Mouse (Mus musculus) natural killer cell, adult 2 months (primary cell): ENCODE data around the gene Ift20.
A peak's percentile ranks its signal among the peaks of the same experiment; 100 is the strongest.

ENCODE experiments used
- DNase-seq, 2 experiments: peaks; one replicate each; pipeline ENCODE4 v3.0.0; 2022; ENCODE audit warnings: low spot score in 2 of 2

Ift20 gene

DNA sequence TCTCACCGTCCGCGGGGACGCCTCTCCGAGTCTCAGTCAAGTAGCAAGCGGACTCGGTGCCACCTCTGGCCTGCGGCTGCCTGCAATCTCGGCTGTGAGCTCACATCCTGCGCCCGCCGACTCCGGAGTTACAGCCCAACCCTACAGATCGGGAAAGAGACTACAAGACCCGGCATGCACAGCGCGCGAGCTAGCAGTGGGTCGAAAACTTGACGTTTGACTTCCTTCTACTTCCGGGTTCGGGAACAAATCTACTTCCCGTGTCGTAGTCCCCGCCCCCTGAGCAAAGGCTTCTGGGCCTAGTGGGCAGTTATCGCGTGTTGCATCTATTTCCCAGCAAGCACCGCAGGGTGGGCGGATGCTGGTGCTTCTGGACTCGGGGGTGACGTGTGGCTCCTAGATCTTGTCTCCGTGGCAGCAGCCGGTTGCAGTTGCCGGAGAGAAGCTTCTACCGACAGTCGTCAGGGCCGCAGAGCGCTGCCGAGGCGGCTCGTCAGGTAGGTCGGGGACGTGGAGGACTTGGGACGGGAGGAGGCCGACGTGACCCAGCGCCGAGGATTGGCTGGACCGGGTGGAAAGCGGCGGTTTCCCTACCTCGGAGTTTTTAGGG lies at the start of gene Ift20, which contains the start of gene Tnfaip1:
Gene Ift20, plus strand, starts transcription at position 282 of the 610 bp plus-strand sequence.
Gene Tnfaip1, minus strand, starts transcription at position 253 of the 610 bp plus-strand sequence.
- DNase-seq: peak; percentile 98 to 99

DNA sequence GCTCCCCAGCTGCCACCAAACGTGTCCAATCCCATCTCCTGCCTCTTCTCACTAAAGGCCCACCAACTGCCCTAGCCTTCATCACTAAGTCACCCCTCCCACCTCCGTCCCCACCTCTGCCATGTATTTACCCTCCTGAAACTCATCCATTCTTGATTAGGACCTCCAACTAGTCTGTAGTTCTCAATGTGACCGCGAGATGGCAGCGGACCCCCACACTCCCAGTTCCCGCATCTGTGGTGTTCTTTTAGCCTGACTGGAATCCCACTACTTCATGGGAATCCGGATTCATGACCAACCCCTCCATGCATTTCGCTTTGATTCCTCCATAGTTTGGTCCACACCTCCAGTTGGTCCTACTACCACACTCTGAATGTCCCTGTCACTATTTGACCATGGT lies 48.0 kb upstream of the Ift20 start:
- peak; percentile 34 to 59 for DNase-seq

GRCm38 (mm10) chr11:78490781-78491241 lies 45.4 kb upstream of the Ift20 start:
- DNase-seq: no peak

DNA sequence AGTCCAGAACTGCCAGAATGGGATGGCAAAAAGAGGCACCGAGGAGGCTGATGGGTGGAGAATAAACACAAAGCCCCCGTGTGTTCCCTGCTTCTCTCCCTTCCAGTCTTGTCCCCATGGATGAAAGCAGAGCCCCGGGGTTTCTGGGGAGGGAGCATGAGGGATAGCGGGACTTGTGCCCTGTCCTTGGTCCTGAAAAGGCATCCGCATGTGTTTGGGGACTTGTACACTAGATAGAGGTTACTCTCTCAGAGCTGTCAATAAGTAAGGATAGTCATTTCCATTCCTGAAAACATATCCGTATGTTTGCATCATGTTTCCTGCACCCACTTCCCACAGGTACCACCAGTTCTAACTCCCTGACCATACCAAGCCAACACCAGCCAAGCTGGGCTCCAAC lies 40.3 kb upstream of the Ift20 start:
- DNase-seq: no peak

- DNase-seq: peak in 1 of 2 experiments; percentile 29
These were observed 39.1 kb upstream of the Ift20 start for GRCm38 (mm10) chr11:78497071-78497541.

GRCm38 (mm10) chr11:78497544-78498522 lies 38.3 kb upstream of the Ift20 start, which contains the start of gene Sarm1:
Gene Sarm1 (minus strand): TSS chr11:78497754.
- peak; percentile 97 for DNase-seq

- no peak for DNase-seq
These were observed 37.2 kb upstream of the Ift20 start, which contains the start of gene Vtn for GRCm38 (mm10) chr11:78499004-78499403. Gene Vtn (plus strand): TSS chr11:78499091.

- DNase-seq: no peak
These were observed 36.6 kb upstream of the Ift20 start for GRCm38 (mm10) chr11:78499543-78499942.

DNA sequence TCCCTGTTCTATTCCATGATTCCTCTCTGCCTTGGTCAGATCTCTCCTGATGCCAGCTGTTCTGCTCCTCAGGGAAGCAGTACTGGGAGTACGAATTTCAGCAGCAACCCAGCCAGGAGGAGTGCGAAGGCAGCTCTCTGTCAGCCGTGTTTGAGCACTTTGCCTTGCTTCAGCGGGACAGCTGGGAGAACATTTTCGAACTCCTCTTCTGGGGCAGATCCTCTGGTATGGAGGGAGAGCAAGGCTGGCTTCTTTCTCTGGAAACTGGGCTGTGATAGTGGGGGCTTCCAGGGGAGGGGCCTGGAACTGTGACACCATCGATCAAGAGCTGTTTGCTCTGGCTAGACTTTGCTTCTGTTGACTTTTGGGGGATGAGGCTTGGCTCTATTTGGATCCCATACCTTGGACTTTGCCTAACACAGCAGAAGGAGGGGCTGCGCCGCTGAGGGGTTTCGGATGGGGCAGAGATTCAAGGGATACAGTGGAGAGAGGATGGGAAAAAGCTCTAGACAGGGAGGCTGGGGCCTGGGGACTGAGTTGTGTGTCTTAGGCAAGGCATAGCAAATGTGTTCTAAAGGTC lies 35.4 kb upstream of the Ift20 start:
- DNase-seq: no peak

DNA sequence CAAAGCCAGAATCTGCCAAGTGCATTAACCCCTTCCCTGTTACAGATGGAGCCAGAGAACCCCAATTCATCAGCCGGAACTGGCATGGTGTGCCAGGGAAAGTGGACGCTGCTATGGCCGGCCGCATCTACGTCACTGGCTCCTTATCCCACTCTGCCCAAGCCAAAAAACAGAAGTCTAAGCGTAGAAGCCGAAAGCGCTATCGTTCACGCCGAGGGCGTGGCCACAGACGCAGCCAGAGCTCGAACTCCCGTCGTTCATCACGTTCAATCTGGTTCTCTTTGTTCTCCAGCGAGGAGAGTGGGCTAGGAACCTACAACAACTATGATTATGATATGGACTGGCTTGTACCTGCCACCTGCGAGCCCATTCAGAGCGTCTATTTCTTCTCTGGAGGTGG lies 34.6 kb upstream of the Ift20 start:
- DNase-seq: no peak

DNA sequence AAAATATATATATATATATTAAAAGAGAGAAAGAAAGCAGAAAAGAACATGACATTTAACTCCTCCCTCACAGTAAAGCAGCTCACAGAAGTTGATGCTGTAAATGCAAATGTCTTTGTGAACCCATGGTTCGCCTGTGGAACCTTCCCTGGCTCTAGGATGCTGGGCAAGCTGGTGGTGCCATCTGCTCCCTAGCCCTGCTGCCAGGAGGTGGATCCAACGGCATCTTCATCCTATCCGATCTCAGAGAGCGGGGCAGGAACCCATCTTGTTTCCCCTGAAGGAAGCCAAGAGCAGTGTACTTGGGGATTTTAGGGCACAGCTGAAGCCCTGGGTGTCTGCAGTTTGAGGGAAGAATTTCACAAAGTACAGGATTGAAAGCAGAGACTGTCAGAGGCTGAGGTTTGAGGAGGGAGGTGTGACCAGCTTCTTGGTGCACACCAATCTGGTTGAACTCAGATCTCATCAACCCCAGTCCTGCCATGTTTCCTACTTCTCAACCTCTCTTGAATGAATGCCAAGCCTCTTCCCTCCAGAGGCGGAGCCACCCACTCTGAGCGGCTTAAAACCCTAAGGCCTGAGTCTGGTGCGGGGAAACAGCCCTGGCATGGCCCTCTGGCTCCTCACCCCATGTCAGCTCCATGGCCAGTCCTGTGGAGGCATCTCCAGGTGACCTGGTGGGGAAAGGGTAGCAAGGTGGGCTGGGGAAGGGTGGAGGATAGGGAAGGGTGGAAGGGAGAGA lies 33.1 kb upstream of the Ift20 start, which contains the start of gene Sebox:
Gene Sebox, plus strand, starts transcription at position 539 of the 742 bp plus-strand sequence.
- no peak for DNase-seq

DNA sequence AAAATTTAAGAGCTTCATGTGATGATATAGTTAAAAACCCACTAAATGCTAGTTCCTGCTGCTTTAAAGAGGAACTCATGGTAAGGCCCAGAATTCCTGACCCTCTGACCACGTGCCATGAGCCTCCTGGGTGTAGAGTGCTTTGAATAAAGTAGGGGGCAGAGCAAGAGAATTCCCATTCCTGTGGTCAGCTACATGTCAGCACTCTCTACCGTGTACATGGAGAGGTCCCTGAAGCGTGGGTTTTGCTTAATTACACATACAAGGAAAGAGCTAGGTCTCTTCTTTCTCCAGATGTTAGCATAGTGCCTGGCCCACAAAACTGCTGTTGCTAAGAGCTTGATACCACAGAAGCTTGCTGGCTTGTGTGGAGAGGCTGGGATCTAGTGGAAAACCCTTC lies 30.7 kb upstream of the Ift20 start:
- no peak for DNase-seq

GRCm38 (mm10) chr11:78509148-78509547 lies 27.0 kb upstream of the Ift20 start:
- peak in 1 of 2 experiments; percentile 41 for DNase-seq

- peak; percentile 82 to 89 for DNase-seq
These were observed 23.9 kb upstream of the Ift20 start, which contains the start of the genes Tmem199 and Poldip2 for GRCm38 (mm10) chr11:78512025-78512957. Gene Tmem199 (minus strand): TSS chr11:78512172. Gene Poldip2 (plus strand): TSS chr11:78512193.

DNA sequence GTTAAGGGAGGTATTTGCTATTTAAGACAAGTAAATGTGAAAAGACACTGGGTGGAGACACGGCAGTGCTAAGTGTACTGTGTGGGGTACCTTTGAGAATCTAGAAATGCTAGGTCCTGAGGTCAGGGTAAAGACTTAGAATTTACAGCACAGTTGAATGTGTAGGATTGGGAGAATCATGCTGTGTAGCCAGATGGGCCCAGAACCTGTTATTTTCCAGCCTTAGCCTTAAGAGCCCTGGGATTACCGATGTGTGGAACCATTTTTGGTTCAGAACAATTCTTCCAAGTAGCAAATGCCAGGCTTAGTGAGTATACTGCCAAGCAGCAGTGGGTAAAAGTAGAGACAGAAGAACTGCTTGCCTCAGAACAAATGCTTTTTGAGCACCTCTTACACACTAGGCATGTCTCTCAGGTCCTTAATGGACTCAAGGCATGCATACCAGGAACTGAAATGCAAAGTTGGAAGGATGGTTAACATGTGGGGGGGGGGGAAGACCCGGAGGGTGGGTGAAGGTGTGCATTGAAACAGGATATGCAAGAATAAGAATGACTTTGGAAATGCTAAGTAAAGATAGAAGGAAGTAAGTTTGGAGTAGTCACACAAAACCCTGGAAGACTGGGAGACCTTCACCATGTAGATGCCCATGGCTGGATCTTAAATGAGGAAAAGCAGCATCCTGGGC lies 22.9 kb upstream of the Ift20 start:
- no peak for DNase-seq

- no peak for DNase-seq
These were observed 20.4 kb upstream of the Ift20 start for GRCm38 (mm10) chr11:78515549-78516325.

- no peak for DNase-seq
These were observed 17.2 kb upstream of the Ift20 start for GRCm38 (mm10) chr11:78518931-78519330.

- no peak for DNase-seq
These were observed 14.3 kb upstream of the Ift20 start for GRCm38 (mm10) chr11:78521880-78522279.
